Mouse (Mus musculus): ENCODE data around the gene Trmt10a.

- TF ChIP-seq CTCF (IDR thresholded peaks at IDR 0.05; ENCODE audit: low read depth, low read length) (no peak), POLR2A (IDR thresholded peaks at IDR 0.05; ENCODE audit: borderline replicate concordance, low read depth, low read length) (no peak)
Measured at GRCm38 (mm10) chr3:138182019-138182418, 38.8 kb downstream of the Trmt10a start.

Data from bone marrow macrophage, adult 2 months (primary cell).